Mouse (Mus musculus) midbrain, embryonic 11.5 days (tissue): ENCODE measurements at regions not wholly inside any gene's neighbourhood (a gene's known extent, or its start where the extent isn't known, plus 50 kb on each side); places are given as distances from the start of the nearest gene placed in this dataset.

ENCODE experiments used
- ATAC-seq: fragments of 200-750 bp; cut with Nextera tagmentation; 2 replicates; pipeline ENCODE4 v1.8.0; 2017; ENCODE audit warnings: moderate TSS enrichment, moderate library complexity; ENCODE audit not compliant: low FRiP score
- DNase-seq: peaks from one replicate; pipeline ENCODE4 v3.0.0; 2015; ENCODE audit warnings: low spot score; ENCODE audit errors: missing footprints
- H3K27ac ChIP-seq: fragments of 300-500 bp; sonication (generic); 2 replicates; pipeline ENCODE4 v1.5.1; 2014; ENCODE audit warnings: low read depth, low read length
- H3K27me3 ChIP-seq: fragments of 300-500 bp; sonication (generic); 2 replicates; pipeline ENCODE4 v1.6.1; 2014; ENCODE audit warnings: mild to moderate bottlenecking, low read length, moderate library complexity, mixed read lengths; ENCODE audit not compliant: control insufficient read depth, insufficient read depth
- H3K36me3 ChIP-seq: fragments of 300-500 bp; sonication (generic); 2 replicates; pipeline ENCODE4 v1.6.1; 2014; ENCODE audit warnings: mild to moderate bottlenecking, low read length, moderate library complexity, mixed read lengths; ENCODE audit not compliant: control insufficient read depth, insufficient read depth
- H3K4me1 ChIP-seq: fragments of 300-500 bp; sonication (generic); 2 replicates; pipeline ENCODE4 v1.6.1; 2014; ENCODE audit warnings: low read length; ENCODE audit not compliant: control insufficient read depth, insufficient read depth
- H3K4me2 ChIP-seq: fragments of 300-500 bp; sonication (generic); 2 replicates; pipeline ENCODE4 v1.6.1; 2014; ENCODE audit warnings: mild to moderate bottlenecking, moderate library complexity
- H3K4me3 ChIP-seq: fragments of 300-500 bp; sonication (generic); 2 replicates; pipeline ENCODE4 v1.5.1; 2014; ENCODE audit warnings: low read depth, low read length
- H3K9ac ChIP-seq: fragments of 300-500 bp; sonication (generic); 2 replicates; pipeline ENCODE4 v1.6.1; 2014; ENCODE audit warnings: low read length
- H3K9me3 ChIP-seq: fragments of 300-500 bp; sonication (generic); 2 replicates; pipeline ENCODE4 v1.6.1; 2016; ENCODE audit warnings: low read length; ENCODE audit not compliant: control insufficient read depth
- WGBS: fragments of 180-500 bp; shearing (Covaris S2); extraction: QIAGEN DNeasy Blood & Tissue Kit; methylation state at CpG from one replicate; pipeline ENCODE4 v1.1.7; 2014; 5-methylcytosine and 5-hydroxymethylcytosine counted together

DNA sequence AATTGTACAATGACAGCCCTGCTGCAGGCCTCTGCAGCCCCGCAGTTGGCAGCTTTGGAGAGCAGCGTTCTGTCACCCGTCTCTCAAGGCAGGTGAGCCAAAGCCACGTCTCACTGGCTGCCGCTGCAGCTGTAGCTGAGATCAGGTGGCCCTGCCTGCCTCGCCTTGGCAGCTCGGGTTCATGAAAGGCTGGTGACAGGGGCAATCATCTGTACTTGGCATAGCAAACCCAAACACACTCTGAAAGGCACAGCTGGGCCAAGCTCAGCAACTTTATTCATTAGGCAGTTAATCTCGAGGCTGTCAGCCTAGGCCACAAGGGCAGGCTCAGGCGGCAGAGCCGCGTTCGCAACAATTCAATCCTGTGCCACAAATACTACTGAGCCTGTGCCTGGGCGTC, 102.0 kb upstream of the Pcdh8 start:
- Histone ChIP-seq H3K27ac (no peak overlapping the region), H3K4me2 (no peak overlapping the region), H3K4me1 (peaks cover 7% of the 10 kb centered on the region), H3K9me3 (no peaks in the 10 kb centered on the region), H3K36me3 (no peaks in the 10 kb centered on the region), H3K9ac (no peak overlapping the region), H3K27me3 (peaks cover 3% of the 10 kb centered on the region), H3K4me3 (no peak overlapping the region)
- DNase-seq: peak; percentile 87
- 53% methylated on average over 13 of the region's 13 CpGs for WGBS
- ATAC-seq: peak; percentile 43

GRCm38 (mm10) chr14:79872430-79872829, 101.3 kb upstream of the Pcdh8 start:
- peak; percentile 83 for DNase-seq
- 0 out of 2 replicates have a peak, but pooled peaks have one; percentile 28 for ATAC-seq
- no peaks in the 10 kb centered on the region; the same call in none of the 2 replicates for H3K27me3 ChIP-seq
- peaks cover 7% of the 10 kb centered on the region for H3K4me1 ChIP-seq
- WGBS: 52% methylated on average over 1 of the region's 1 CpGs
- H3K4me3 ChIP-seq: no peak overlapping the region
- H3K9me3 ChIP-seq: no peaks in the 10 kb centered on the region
- H3K9ac ChIP-seq: no peak overlapping the region
- H3K36me3 ChIP-seq: no peaks in the 10 kb centered on the region
- H3K4me2 ChIP-seq: no peak overlapping the region
- no peak overlapping the region for H3K27ac ChIP-seq

DNA sequence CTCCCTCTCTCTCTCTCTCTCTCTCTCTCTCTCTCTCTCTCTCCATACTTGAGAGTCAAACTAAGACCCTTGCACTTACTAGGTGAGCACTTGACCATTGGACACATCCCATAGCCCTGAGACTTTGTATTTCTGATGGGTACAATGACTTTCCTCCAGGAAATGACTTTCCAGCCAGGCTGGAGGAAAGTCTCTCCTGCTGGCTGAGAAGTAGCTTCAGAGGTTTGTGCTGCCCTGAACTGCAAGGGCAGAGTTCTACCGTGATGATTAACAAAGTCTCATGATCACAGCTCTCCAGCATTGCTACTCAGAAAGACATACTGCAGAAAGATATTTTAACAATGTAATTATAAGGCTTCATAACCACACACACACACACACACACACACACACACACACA, 98.2 kb upstream of the Pcdh8 start:
- ATAC-seq (no peak), DNase-seq (peak; percentile 57)
- H3K27me3 ChIP-seq: no peaks in the 10 kb centered on the region
- WGBS: 81% methylated on average over 1 of the region's 1 CpGs
- H3K4me2 ChIP-seq: no peak overlapping the region
- peaks cover 7% of the 10 kb centered on the region for H3K4me1 ChIP-seq
- H3K27ac ChIP-seq: no peak overlapping the region
- no peak overlapping the region for H3K4me3 ChIP-seq
- H3K36me3 ChIP-seq: no peaks in the 10 kb centered on the region
- no peak overlapping the region for H3K9ac ChIP-seq
- no peaks in the 10 kb centered on the region for H3K9me3 ChIP-seq

DNA sequence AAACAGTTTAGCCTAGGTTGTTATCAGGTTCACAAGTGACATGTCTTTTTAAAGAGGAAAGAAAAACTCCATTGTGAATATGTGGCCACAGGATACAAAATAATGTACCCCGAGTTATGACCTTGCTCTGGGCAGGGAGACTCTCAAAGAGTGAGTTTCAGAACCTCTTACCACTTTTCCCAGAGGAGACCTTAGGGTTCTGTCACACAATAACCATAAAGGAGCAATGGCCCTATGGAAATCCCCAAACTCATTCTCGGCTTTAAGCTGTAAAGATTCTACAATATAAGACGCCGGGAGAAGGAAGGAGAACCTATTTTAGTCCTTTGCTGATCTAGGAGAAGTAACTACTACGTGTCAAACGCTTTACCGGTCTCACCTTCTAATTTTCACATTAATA, 85.1 kb upstream of the Pcdh8 start:
- ATAC-seq: no peak
- H3K27ac ChIP-seq: no peak overlapping the region
- no peaks in the 10 kb centered on the region for H3K36me3 ChIP-seq
- H3K9me3 ChIP-seq: no peaks in the 10 kb centered on the region
- 0 out of 2 replicates have a peak, but pooled peaks cover 2% of the 10 kb centered on the region for H3K4me1 ChIP-seq
- no peak for DNase-seq
- 93% methylated on average over 7 of the region's 7 CpGs for WGBS
- H3K4me3 ChIP-seq: no peak overlapping the region
- peaks cover 9% of the 10 kb centered on the region for H3K27me3 ChIP-seq
- H3K9ac ChIP-seq: no peak overlapping the region
- no peak overlapping the region for H3K4me2 ChIP-seq

- H3K4me2 ChIP-seq: no peak overlapping the region
- no peak overlapping the region for H3K9ac ChIP-seq
- DNase-seq (peak; percentile 79), ATAC-seq (no peak)
- no peaks in the 10 kb centered on the region for H3K36me3 ChIP-seq
- H3K9me3 ChIP-seq: no peaks in the 10 kb centered on the region
- peaks cover 13% of the 10 kb centered on the region for H3K27me3 ChIP-seq
- no peak overlapping the region for H3K27ac ChIP-seq
- H3K4me1 ChIP-seq: peaks cover 7% of the 10 kb centered on the region
- WGBS: 92% methylated on average over 5 of the region's 5 CpGs
- H3K4me3 ChIP-seq: no peak overlapping the region
Measured at GRCm38 (mm10) chr14:79854216-79854615, 83.1 kb upstream of the Pcdh8 start.

- Histone ChIP-seq H3K4me3 (no peak overlapping the region), H3K27ac (no peak overlapping the region), H3K27me3 (peaks cover 13% of the 10 kb centered on the region), H3K9ac (no peak overlapping the region), H3K4me2 (no peak overlapping the region), H3K36me3 (no peaks in the 10 kb centered on the region), H3K9me3 (no peaks in the 10 kb centered on the region), H3K4me1 (peaks cover 7% of the 10 kb centered on the region)
- 76% methylated on average over 10 of the region's 10 CpGs for WGBS
- no peak for ATAC-seq
- DNase-seq: peak; percentile 45
Measured at GRCm38 (mm10) chr14:79852683-79853082, 81.6 kb upstream of the Pcdh8 start.

DNA sequence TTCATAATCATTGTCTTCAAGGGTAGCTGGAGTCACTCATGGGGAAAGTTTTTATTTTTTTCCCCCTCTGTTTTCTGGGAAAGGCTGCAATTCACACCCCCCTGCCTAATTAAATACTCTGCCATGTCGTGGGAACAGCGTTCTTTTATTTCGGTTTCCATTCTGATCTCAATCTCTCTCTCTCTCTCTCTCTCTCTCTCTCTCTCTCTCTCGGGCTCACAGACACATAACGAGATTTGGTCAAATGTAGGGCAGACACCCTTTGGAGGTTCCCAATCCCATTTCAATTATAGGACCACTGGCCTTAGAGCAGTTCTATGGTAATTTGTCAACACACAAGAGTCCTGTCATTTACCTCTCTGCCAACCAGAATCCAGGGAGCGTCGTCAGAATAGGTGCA, 80.7 kb upstream of the Pcdh8 start:
- Histone ChIP-seq H3K4me2 (no peak overlapping the region), H3K27ac (no peak overlapping the region), H3K9ac (no peak overlapping the region), H3K36me3 (no peaks in the 10 kb centered on the region), H3K4me1 (peaks cover 7% of the 10 kb centered on the region), H3K27me3 (peaks cover 11% of the 10 kb centered on the region), H3K4me3 (no peak overlapping the region), H3K9me3 (no peaks in the 10 kb centered on the region)
- 77% methylated on average over 7 of the region's 7 CpGs for WGBS
- no peak for ATAC-seq
- DNase-seq: peak; percentile 67

- no peak for ATAC-seq
- 80% methylated on average over 10 of the region's 10 CpGs for WGBS
- Histone ChIP-seq H3K9me3 (no peaks in the 10 kb centered on the region), H3K4me2 (no peak overlapping the region), H3K27ac (no peak overlapping the region), H3K27me3 (peaks cover 16% of the 10 kb centered on the region), H3K4me1 (peaks cover 7% of the 10 kb centered on the region), H3K9ac (no peak overlapping the region), H3K4me3 (no peak overlapping the region), H3K36me3 (no peaks in the 10 kb centered on the region)
- DNase-seq: peak; percentile 79
Measured at GRCm38 (mm10) chr14:79851231-79851630, 80.1 kb upstream of the Pcdh8 start.

DNA sequence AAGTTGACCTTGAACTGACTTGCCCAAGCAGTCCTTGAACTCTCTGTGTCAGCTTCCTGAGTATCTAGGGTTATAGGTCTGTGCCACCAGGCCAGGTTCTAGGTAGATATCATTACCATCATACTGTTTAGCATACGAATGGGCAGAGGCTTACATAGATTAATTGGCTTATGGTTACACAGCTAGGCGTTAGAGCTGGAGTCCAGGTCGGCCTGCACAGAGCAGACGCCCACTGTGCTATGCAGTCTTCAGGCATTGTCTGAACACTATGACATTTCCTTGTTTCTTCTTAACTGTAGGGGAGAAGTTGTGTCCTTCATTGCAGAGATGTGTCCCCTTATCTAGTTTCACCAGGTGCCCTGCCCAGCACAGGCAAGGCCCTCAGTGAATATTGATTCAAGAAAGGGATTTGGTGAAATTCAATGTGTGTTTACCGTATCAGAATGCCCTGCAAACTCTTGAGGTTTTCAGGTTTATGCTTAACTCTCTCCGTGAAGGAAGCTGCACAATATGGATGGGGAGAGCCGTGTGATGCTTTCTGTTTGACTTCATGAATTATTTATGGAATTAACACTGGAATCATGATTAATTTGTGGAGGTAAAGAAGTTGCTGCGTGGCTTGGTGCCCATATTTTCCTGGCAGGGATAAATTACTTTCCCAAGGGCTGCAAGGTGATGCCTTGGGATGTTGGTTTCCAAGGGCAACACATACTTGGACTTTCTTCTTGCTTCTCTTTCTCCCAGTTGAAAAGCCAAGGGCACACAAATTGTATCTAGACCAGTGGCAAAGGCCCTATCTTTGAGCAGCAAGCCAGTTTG, 78.7 kb upstream of the Pcdh8 start:
- Histone ChIP-seq H3K4me2 (no peak overlapping the region), H3K9me3 (no peaks in the 10 kb centered on the region), H3K4me1 (peaks cover 7% of the 10 kb centered on the region), H3K9ac (no peak overlapping the region), H3K27ac (no peak overlapping the region), H3K27me3 (peaks cover 29% of the 10 kb centered on the region), H3K36me3 (no peaks in the 10 kb centered on the region), H3K4me3 (no peak overlapping the region)
- ATAC-seq: peak; percentile 59; the same call in 1 of the 2 replicates
- WGBS: 57% methylated on average over 8 of the region's 8 CpGs
- DNase-seq: peak; percentile 80
